29 mouse cellular contexts compared by ENCODE assay signal in genomic region chr10:127939667-127940066, GRCm38 (mm10). TPM values are rescaled to one million over a fixed set of nuclear protein-coding genes. Genes with fewer than 3 reads are reported as not detected.
"Had no signal": no experiment of that assay in that cellular context is flagged by ENCODE, and none has a peak within 500 bp of the region (broad histone marks: within the 10 kb centered on the region; RNA-seq: fewer than 3 reads in every experiment).

No protein-coding gene starts in this region.

RNA-seq across cellular contexts. Expression of gene Sdr9c7, which starts 41.3 kb away (rescaled TPM):
- total RNA-seq: gastrocnemius, adult 18-20 months; gastrocnemius, adult 8-10 months; gastrocnemius, postnatal 14 days; gastrocnemius, postnatal 36 days; heart, adult 2 months; heart, postnatal 10 days; heart, postnatal 25 days; heart, postnatal 4 days; layer of hippocampus, postnatal 10 days; layer of hippocampus, postnatal 25 days; left cerebral cortex, adult 2 months; left cerebral cortex, postnatal 14 days; left cerebral cortex, postnatal 36 days had no signal
- polyA plus RNA-seq: heart, adult 2 months; heart, embryonic 12.5 days; heart, embryonic 14.5 days; heart, embryonic 16.5 days; hindbrain, embryonic 10.5 days; hindbrain, embryonic 12.5 days; hindbrain, embryonic 14.5 days; hindbrain, embryonic 16.5 days; inflammation-experienced regulatory T-cells, adult 6 months; kidney, embryonic 14.5 days; kidney, embryonic 16.5 days; limb, embryonic 10.5 days; limb, embryonic 12.5 days; liver, embryonic 11.5 days; liver, embryonic 13.5 days; liver, embryonic 15.5 days had no signal

RNA-seq across cellular contexts. Expression of gene Rdh7, which starts 51.0 kb away (rescaled TPM):
- total RNA-seq: gastrocnemius, postnatal 14 days; gastrocnemius, postnatal 36 days; heart, adult 2 months; heart, postnatal 10 days; heart, postnatal 25 days; heart, postnatal 4 days; layer of hippocampus, adult 2 months; layer of hippocampus, postnatal 10 days; layer of hippocampus, postnatal 25 days; left cerebral cortex, adult 2 months; left cerebral cortex, postnatal 14 days; left cerebral cortex, postnatal 36 days had no signal
- polyA plus RNA-seq: heart, adult 2 months; heart, embryonic 12.5 days; heart, embryonic 14.5 days; heart, embryonic 16.5 days; hindbrain, embryonic 10.5 days; hindbrain, embryonic 12.5 days; hindbrain, embryonic 14.5 days; hindbrain, embryonic 16.5 days; inflammation-experienced regulatory T-cells, adult 6 months; kidney, embryonic 14.5 days; kidney, embryonic 16.5 days; limb, embryonic 10.5 days; limb, embryonic 12.5 days; liver, embryonic 11.5 days had no signal
